Mouse (Mus musculus): Measurements from ENCODE around the gene Rab6b. TPM values are rescaled to one million over a fixed set of nuclear protein-coding genes. Genes with fewer than 3 reads are reported as not detected.

Gene Rab6b
- 1.2 and 2.0 TPM in 2 replicates for polyA plus RNA-seq (2015; fragmentation: Nextera tagmentation; extraction: Ambion mirVana)

GRCm38 (mm10) chr9:103111621-103112470, at the start of gene Rab6b:
Gene Rab6b (plus strand): TSS chr9:103111787.

GRCm38 (mm10) chr9:103201561-103202260, 90.1 kb downstream of the Rab6b start, which contains the start of gene Srprb:
Gene Srprb (minus strand): TSS chr9:103202137.

GRCm38 (mm10) chr9:103230151-103230951, 118.8 kb downstream of the Rab6b start, which contains the start of the genes Gm20425 and Trf:
Gene Gm20425 (minus strand): TSS chr9:103230307.
Gene Trf (minus strand): TSS chr9:103230444.

Other genes with a start within 250 kb of the Rab6b start
- gene Slco2a1, start 123.1 kb upstream of the Rab6b start, polyA plus RNA-seq (2015; fragmentation: Nextera tagmentation; extraction: Ambion mirVana) = 5.0 and 6.0 TPM in 2 replicates
- gene Srprb, start 90.3 kb downstream of the Rab6b start, polyA plus RNA-seq (2015; fragmentation: Nextera tagmentation; extraction: Ambion mirVana) = 32.5 and 32.6 TPM in 2 replicates
- 2.2 and 8.2 TPM in 2 replicates for gene Gm20425, start 118.5 kb downstream of the Rab6b start, polyA plus RNA-seq (2015; fragmentation: Nextera tagmentation; extraction: Ambion mirVana)
- 133 and 316 TPM in 2 replicates for gene Trf, start 118.7 kb downstream of the Rab6b start, polyA plus RNA-seq (2015; fragmentation: Nextera tagmentation; extraction: Ambion mirVana)
- gene 1300017J02Rik, start 193.3 kb downstream of the Rab6b start, polyA plus RNA-seq (2015; fragmentation: Nextera tagmentation; extraction: Ambion mirVana) = 0.52 and 1.3 TPM in 2 replicates
- 15.9 and 21.5 TPM in 2 replicates for gene Topbp1, start 193.4 kb downstream of the Rab6b start, polyA plus RNA-seq (2015; fragmentation: Nextera tagmentation; extraction: Ambion mirVana)

All from urinary bladder, postnatal 0 days (tissue).